Mouse (Mus musculus) kidney, embryonic 14.5 days (tissue): ENCODE data around the gene Gm26897. TPM values are rescaled to one million over a fixed set of nuclear protein-coding genes. Genes with fewer than 3 reads are reported as not detected.

Source experiments
- ATAC-seq: fragments of 200-750 bp; cut with Nextera tagmentation; 2 replicates; pipeline ENCODE4 v1.8.0; 2017; ENCODE audit warnings: moderate number of reproducible peaks, mild to moderate bottlenecking, moderate TSS enrichment, moderate library complexity; ENCODE audit not compliant: low FRiP score, low TSS enrichment
- H3K27ac ChIP-seq: fragments of 300-500 bp; sonication (generic); 2 replicates; pipeline ENCODE4 v1.5.1; 2014; ENCODE audit warnings: low read depth, mild to moderate bottlenecking, low read length, moderate library complexity, mixed read lengths
- H3K27me3 ChIP-seq: fragments of 300-500 bp; sonication (generic); 2 replicates; pipeline ENCODE4 v1.6.1; 2014; ENCODE audit warnings: mild to moderate bottlenecking, low read length; ENCODE audit not compliant: control insufficient read depth, insufficient read depth
- H3K36me3 ChIP-seq: fragments of 300-500 bp; sonication (generic); 2 replicates; pipeline ENCODE4 v1.6.1; 2014; ENCODE audit warnings: low read length, mixed read lengths; ENCODE audit not compliant: control insufficient read depth, insufficient read depth
- H3K4me1 ChIP-seq: fragments of 300-500 bp; sonication (generic); 2 replicates; pipeline ENCODE4 v1.6.1; 2014; ENCODE audit warnings: low read length, mixed read lengths; ENCODE audit not compliant: control insufficient read depth, insufficient read depth
- H3K4me2 ChIP-seq: fragments of 300-500 bp; sonication (generic); replicated peaks from 2 replicates; pipeline ENCODE4 v1.6.1; 2014; ENCODE audit warnings: low read depth, mild to moderate bottlenecking, low read length
- H3K4me3 ChIP-seq: fragments of 300-500 bp; sonication (generic); 2 replicates; pipeline ENCODE4 v1.5.1; 2014; ENCODE audit warnings: mild to moderate bottlenecking, low read length
- H3K9ac ChIP-seq: fragments of 300-500 bp; sonication (generic); 2 replicates; pipeline ENCODE4 v1.6.1; 2014; ENCODE audit warnings: low read depth, mild to moderate bottlenecking, low read length, moderate library complexity
- H3K9me3 ChIP-seq: fragments of 300-500 bp; sonication (generic); 2 replicates; pipeline ENCODE4 v1.6.1; 2016; ENCODE audit warnings: low read length; ENCODE audit not compliant: control insufficient read depth
- WGBS: fragments of 180-500 bp; shearing (Covaris S2); extraction: QIAGEN DNeasy Blood & Tissue Kit; methylation state at CpG from one replicate; pipeline ENCODE4 v1.1.7; 2014; 5-methylcytosine and 5-hydroxymethylcytosine counted together
- polyA plus RNA-seq: library from polyadenylated mRNA; unstranded; fragments of >200 nt; fragmentation: Nextera tagmentation; extraction: Ambion mirVana; gene quantifications from 2 replicates; pipeline ENCODE4 v1.2.1, GENCODE M21; 2014

Gm26897 gene
- polyA plus RNA-seq, 1 experiment from 2014 or later = not detected

GRCm38 (mm10) chr5:111760721-111761480 lies 27.2 kb downstream of the Gm26897 start:
- Histone ChIP-seq H3K9me3 (no peaks in the 10 kb centered on the region), H3K27ac (no peak overlapping the region), H3K4me1 (peaks cover 16% of the 10 kb centered on the region), H3K9ac (peak overlapping the region; percentile 15; the same call in 1 of the 2 replicates), H3K36me3 (no peaks in the 10 kb centered on the region), H3K4me3 (peak overlapping the region; percentile 24), H3K27me3 (peaks cover 4% of the 10 kb centered on the region), H3K4me2 (peak overlapping the region; percentile 48)
- WGBS = 18% methylated on average over 10 of the region's 10 CpGs
- no peak for ATAC-seq

GRCm38 (mm10) chr5:111761574-111761973 lies 27.9 kb downstream of the Gm26897 start:
- peaks cover 16% of the 10 kb centered on the region for H3K4me1 ChIP-seq
- no peak; the same call in 1 of the 2 replicates for ATAC-seq
- peaks cover 4% of the 10 kb centered on the region for H3K27me3 ChIP-seq
- 0% methylated on average over 12 of the region's 12 CpGs for WGBS
- H3K9ac ChIP-seq = peak overlapping the region; percentile 15; the same call in 1 of the 2 replicates
- H3K36me3 ChIP-seq = no peaks in the 10 kb centered on the region
- H3K4me3 ChIP-seq = peak overlapping the region; percentile 24
- no peak overlapping the region for H3K27ac ChIP-seq
- peak overlapping the region; percentile 48 for H3K4me2 ChIP-seq
- no peaks in the 10 kb centered on the region for H3K9me3 ChIP-seq

- ATAC-seq = peak; percentile 60; the same call in 1 of the 2 replicates
- Histone ChIP-seq H3K9ac (no peak overlapping the region), H3K9me3 (no peaks in the 10 kb centered on the region), H3K4me2 (peak overlapping the region; percentile 48), H3K27ac (no peak overlapping the region), H3K27me3 (peaks cover 4% of the 10 kb centered on the region), H3K4me3 (peak overlapping the region; percentile 24; the same call in 1 of the 2 replicates), H3K36me3 (no peaks in the 10 kb centered on the region), H3K4me1 (peaks cover 16% of the 10 kb centered on the region)
- 7% methylated on average over 17 of the region's 17 CpGs for WGBS
These were observed 28.4 kb downstream of the Gm26897 start for GRCm38 (mm10) chr5:111762085-111762484.

GRCm38 (mm10) chr5:111765671-111766290 lies 32.1 kb downstream of the Gm26897 start:
- Histone ChIP-seq H3K9me3 (no peaks in the 10 kb centered on the region), H3K27ac (no peak overlapping the region), H3K4me2 (no peak overlapping the region), H3K36me3 (no peaks in the 10 kb centered on the region), H3K27me3 (peaks cover 4% of the 10 kb centered on the region), H3K4me3 (no peak overlapping the region), H3K4me1 (peaks cover 23% of the 10 kb centered on the region), H3K9ac (no peak overlapping the region)
- no peak for ATAC-seq
- 81% methylated on average over 15 of the region's 15 CpGs for WGBS

- Histone ChIP-seq H3K27ac (no peak overlapping the region), H3K9me3 (no peaks in the 10 kb centered on the region), H3K4me2 (no peak overlapping the region), H3K9ac (no peak overlapping the region), H3K4me1 (peaks cover 16% of the 10 kb centered on the region), H3K4me3 (no peak overlapping the region), H3K27me3 (peaks cover 4% of the 10 kb centered on the region), H3K36me3 (no peaks in the 10 kb centered on the region)
- 84% methylated on average over 4 of the region's 4 CpGs for WGBS
- ATAC-seq = no peak
These were observed 33.0 kb downstream of the Gm26897 start for GRCm38 (mm10) chr5:111766696-111767095.

- Histone ChIP-seq H3K4me1 (peaks cover 24% of the 10 kb centered on the region), H3K27me3 (no peaks in the 10 kb centered on the region), H3K9ac (0 out of 2 replicates have a peak overlapping the region, but pooled peaks have one; percentile 4), H3K36me3 (no peaks in the 10 kb centered on the region), H3K9me3 (no peaks in the 10 kb centered on the region), H3K4me3 (no peak overlapping the region), H3K27ac (peak overlapping the region; percentile 42; the same call in 1 of the 2 replicates), H3K4me2 (peak overlapping the region; percentile 36)
- 1% methylated on average over 15 of the region's 15 CpGs for WGBS
- ATAC-seq = peak; percentile 91
These were observed 36.5 kb downstream of the Gm26897 start for GRCm38 (mm10) chr5:111770266-111770665.

GRCm38 (mm10) chr5:111772127-111772526 lies 38.4 kb downstream of the Gm26897 start:
- H3K9me3 ChIP-seq = no peaks in the 10 kb centered on the region
- peak overlapping the region; percentile 69; the same call in 1 of the 2 replicates for H3K27ac ChIP-seq
- H3K36me3 ChIP-seq = no peaks in the 10 kb centered on the region
- peaks cover 24% of the 10 kb centered on the region for H3K4me1 ChIP-seq
- H3K9ac ChIP-seq = 0 out of 2 replicates have a peak overlapping the region, but pooled peaks have one; percentile 4
- 6% methylated on average over 8 of the region's 8 CpGs for WGBS
- ATAC-seq = no peak
- no peaks in the 10 kb centered on the region for H3K27me3 ChIP-seq
- no peak overlapping the region for H3K4me2 ChIP-seq
- H3K4me3 ChIP-seq = no peak overlapping the region

GRCm38 (mm10) chr5:111772591-111773406 lies 39.1 kb downstream of the Gm26897 start:
- H3K4me1 ChIP-seq = peaks cover 24% of the 10 kb centered on the region
- 0 out of 2 replicates have a peak overlapping the region, but pooled peaks have one; percentile 4 for H3K9ac ChIP-seq
- peak overlapping the region; percentile 69; the same call in 1 of the 2 replicates for H3K27ac ChIP-seq
- H3K27me3 ChIP-seq = no peaks in the 10 kb centered on the region
- no peaks in the 10 kb centered on the region for H3K9me3 ChIP-seq
- H3K36me3 ChIP-seq = no peaks in the 10 kb centered on the region
- WGBS = 27% methylated on average over 13 of the region's 13 CpGs
- no peak overlapping the region for H3K4me2 ChIP-seq
- H3K4me3 ChIP-seq = no peak overlapping the region
- 0 out of 2 replicates have a peak, but pooled peaks have one; percentile 29 for ATAC-seq
